Mouse (Mus musculus) hindbrain, embryonic 11.5 days (tissue): Measurements from ENCODE around the gene Trip6. TPM values are rescaled to one million over a fixed set of nuclear protein-coding genes. Genes with fewer than 3 reads are reported as not detected.

Experiments
- ATAC-seq: fragments of 200-750 bp; cut with Nextera tagmentation; 2 replicates; pipeline ENCODE4 v1.8.0; 2017; ENCODE audit warnings: mild to moderate bottlenecking, moderate TSS enrichment, moderate library complexity; ENCODE audit not compliant: low FRiP score
- DNase-seq: peaks from one replicate; pipeline ENCODE4 v3.0.0-alpha.2; 2015; ENCODE audit warnings: low spot score
- H3K27ac ChIP-seq: fragments of 300-500 bp; sonication (generic); 2 replicates; pipeline ENCODE4 v1.5.1; 2014; ENCODE audit warnings: mild to moderate bottlenecking, low read depth, low read length
- H3K27me3 ChIP-seq: fragments of 300-500 bp; sonication (generic); 2 replicates; pipeline ENCODE4 v1.6.1; 2014; ENCODE audit warnings: mild to moderate bottlenecking, low read length, moderate library complexity, mixed read lengths; ENCODE audit not compliant: control insufficient read depth, insufficient read depth
- H3K36me3 ChIP-seq: fragments of 300-500 bp; sonication (generic); 2 replicates; pipeline ENCODE4 v1.6.1; 2014; ENCODE audit warnings: mild to moderate bottlenecking, low read length, moderate library complexity, mixed read lengths; ENCODE audit not compliant: control insufficient read depth, insufficient read depth
- H3K4me1 ChIP-seq: fragments of 300-500 bp; sonication (generic); replicated peaks from 2 replicates; pipeline ENCODE4 v1.6.1; 2014; ENCODE audit warnings: low read length, mixed read lengths; ENCODE audit not compliant: control insufficient read depth, insufficient read depth
- H3K4me2 ChIP-seq: fragments of 300-500 bp; sonication (generic); replicated peaks from 2 replicates; pipeline ENCODE4 v1.6.1; 2014; ENCODE audit warnings: mild to moderate bottlenecking, low read depth, low read length
- H3K4me3 ChIP-seq: fragments of 300-500 bp; sonication (generic); 2 replicates; pipeline ENCODE4 v1.5.1; 2014; ENCODE audit warnings: low read depth, low read length
- H3K9ac ChIP-seq: fragments of 300-500 bp; sonication (generic); 2 replicates; pipeline ENCODE4 v1.6.1; 2014; ENCODE audit warnings: low read depth, low read length
- H3K9me3 ChIP-seq: fragments of 300-500 bp; sonication (generic); 2 replicates; pipeline ENCODE4 v1.6.1; 2016; ENCODE audit warnings: low read length; ENCODE audit not compliant: control insufficient read depth
- WGBS: fragments of 180-500 bp; shearing (Covaris S2); extraction: QIAGEN DNeasy Blood & Tissue Kit; methylation state at CpG from one replicate; pipeline ENCODE4 v1.1.7; 2014; 5-methylcytosine and 5-hydroxymethylcytosine counted together
- polyA plus RNA-seq: library from polyadenylated mRNA; unstranded; fragments of >200 nt; fragmentation: Nextera tagmentation; extraction: Ambion mirVana; gene quantifications from 2 replicates; pipeline ENCODE4 v1.2.1, GENCODE M21; 2014

Trip6 gene
- polyA plus RNA-seq, 1 experiment from 2014 or later, result 27.4 TPM

- no peak overlapping the region for H3K27ac ChIP-seq
- H3K27me3 ChIP-seq, result peaks cover 34% of the 10 kb centered on the region
- H3K4me1 ChIP-seq, result peaks cover 18% of the 10 kb centered on the region
- 22% methylated on average over 15 of the region's 15 CpGs for WGBS
- DNase-seq (peak; percentile 53), ATAC-seq (no peak)
- no peaks in the 10 kb centered on the region for H3K9me3 ChIP-seq
- no peak overlapping the region for H3K4me3 ChIP-seq
- H3K4me2 ChIP-seq, result no peak overlapping the region
- H3K36me3 ChIP-seq, result no peaks in the 10 kb centered on the region
- no peak overlapping the region for H3K9ac ChIP-seq
Observed at GRCm38 (mm10) chr5:137290677-137291076, 23.5 kb downstream of the Trip6 start.

DNA sequence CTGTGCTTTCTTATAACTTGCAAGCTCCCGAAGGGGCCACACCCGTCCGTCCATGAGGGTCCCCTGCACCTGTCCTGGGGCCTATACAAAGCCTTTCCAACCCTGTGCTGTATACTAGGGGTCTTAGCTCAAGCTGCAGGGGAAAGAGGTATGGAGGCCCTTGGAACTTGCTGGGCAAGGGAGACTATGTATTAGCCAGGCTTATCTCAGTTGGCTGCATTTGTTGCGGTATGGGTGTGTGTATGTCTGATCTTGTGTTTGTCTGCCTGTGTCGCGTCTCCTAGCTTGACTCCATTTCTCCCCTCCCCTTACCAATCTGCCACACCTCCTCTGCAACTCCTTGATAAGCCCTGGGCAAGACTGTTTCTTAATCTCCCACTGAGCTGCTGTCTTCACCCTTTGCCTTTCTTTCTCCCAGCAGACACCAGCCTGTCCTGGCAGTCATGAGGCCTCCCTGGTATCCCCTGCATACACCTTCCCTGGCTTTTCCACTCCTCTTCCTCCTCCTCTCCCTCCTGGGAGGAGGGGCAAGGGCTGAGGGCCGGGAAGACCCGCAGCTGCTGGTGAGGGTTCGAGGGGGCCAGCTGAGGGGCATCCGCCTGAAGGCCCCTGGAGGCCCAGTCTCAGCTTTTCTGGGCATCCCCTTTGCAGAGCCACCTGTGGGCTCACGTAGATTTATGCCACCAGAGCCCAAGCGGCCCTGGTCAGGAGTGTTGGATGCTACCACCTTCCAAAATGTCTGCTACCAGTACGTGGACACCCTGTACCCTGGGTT lies 24.4 kb downstream of the Trip6 start:
- Histone ChIP-seq H3K9ac (no peak overlapping the region), H3K27me3 (peaks cover 34% of the 10 kb centered on the region)

DNA sequence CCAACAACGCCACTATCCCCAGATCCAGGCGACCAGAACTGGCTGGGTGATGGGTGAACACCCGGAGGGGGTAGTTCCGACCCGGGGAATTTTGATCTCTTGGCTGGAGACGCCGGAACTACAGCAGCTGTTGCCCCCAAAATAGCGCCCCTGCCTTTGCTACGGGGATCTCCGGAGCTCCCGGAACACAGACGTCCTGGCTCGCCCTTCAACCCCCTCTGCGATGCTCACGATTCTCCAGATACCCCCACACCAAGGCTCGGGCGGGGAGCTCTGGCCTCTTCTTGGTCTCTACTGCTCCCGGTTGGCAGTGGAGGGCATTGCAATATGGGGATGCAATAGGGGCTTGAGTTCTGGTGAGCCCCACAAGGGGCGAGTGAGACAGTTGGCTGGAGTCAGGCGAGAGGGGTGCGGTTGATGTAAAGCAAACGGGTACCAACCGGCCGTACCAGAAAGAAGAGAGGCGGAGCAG lies 25.2 kb downstream of the Trip6 start:
- Histone ChIP-seq H3K27ac (no peak overlapping the region), H3K36me3 (no peaks in the 10 kb centered on the region), H3K4me3 (peak overlapping the region; percentile 42), H3K27me3 (peaks cover 34% of the 10 kb centered on the region), H3K4me1 (peaks cover 15% of the 10 kb centered on the region), H3K9ac (no peak overlapping the region), H3K9me3 (no peaks in the 10 kb centered on the region), H3K4me2 (peak overlapping the region; percentile 93)
- ATAC-seq, result no peak
- WGBS, result 3% methylated on average over 25 of the region's 25 CpGs
- peak; percentile 70 for DNase-seq

More for the DNA sequence above, 24.4 kb downstream of the Trip6 start:
- H3K4me3 ChIP-seq, result no peak overlapping the region
- H3K27ac ChIP-seq, result no peak overlapping the region
- ATAC-seq, result no peak
- H3K4me1 ChIP-seq, result peaks cover 17% of the 10 kb centered on the region
- DNase-seq, result no peak
- WGBS, result 48% methylated on average over 13 of the region's 13 CpGs
- H3K4me2 ChIP-seq, result no peak overlapping the region
- no peaks in the 10 kb centered on the region for H3K9me3 ChIP-seq
- no peaks in the 10 kb centered on the region for H3K36me3 ChIP-seq

DNA sequence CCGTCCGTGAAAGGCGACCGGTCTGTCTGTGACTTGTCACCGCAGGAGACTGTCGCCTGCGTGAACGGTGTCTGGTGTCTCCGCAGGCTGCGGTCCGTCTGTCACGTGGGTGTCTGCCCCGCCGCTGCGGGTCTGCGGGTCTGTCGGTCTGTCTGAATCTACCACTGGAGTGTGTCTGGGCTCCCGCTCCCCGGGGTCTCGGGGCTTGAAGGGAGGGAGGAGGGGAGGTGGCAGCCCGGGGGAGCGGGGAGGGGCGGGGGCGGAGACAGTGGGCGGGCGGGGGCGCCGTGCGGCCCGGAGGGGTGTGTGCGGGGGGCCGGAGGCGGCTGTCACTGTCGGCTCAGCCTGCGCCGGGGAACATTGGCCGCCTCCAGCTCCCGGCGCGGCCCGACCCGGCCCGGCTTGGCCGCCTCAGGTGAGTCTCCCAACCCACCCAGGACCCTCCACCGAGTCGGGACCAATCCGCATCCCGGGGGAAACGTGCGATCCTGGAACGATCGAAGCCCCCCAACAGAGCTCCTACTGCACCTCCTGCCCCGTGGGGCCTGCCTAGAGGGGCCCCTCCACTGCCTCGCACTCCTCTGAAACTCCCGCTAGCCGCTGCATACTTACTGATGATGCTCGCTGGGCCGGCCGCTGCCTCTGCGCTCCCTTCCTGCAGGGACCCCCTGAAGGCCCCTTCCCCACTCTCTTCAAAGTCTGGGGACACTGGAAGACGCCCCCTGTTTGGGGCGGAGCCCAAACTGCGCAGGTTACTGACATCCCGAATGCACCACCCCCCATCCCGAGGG lies 26.1 kb downstream of the Trip6 start:
- Histone ChIP-seq H3K9ac (peak overlapping the region; percentile 57), H3K4me3 (peak overlapping the region; percentile 42), H3K36me3 (no peaks in the 10 kb centered on the region), H3K27me3 (peaks cover 34% of the 10 kb centered on the region), H3K27ac (no peak overlapping the region), H3K9me3 (no peaks in the 10 kb centered on the region), H3K4me2 (peak overlapping the region; percentile 93), H3K4me1 (peaks cover 15% of the 10 kb centered on the region)
- WGBS, result under 1% methylated on average over 63 of the region's 65 CpGs
- DNase-seq, result peak; percentile 48
- 0 out of 2 replicates have a peak, but pooled peaks have one; percentile 24 for ATAC-seq

DNA sequence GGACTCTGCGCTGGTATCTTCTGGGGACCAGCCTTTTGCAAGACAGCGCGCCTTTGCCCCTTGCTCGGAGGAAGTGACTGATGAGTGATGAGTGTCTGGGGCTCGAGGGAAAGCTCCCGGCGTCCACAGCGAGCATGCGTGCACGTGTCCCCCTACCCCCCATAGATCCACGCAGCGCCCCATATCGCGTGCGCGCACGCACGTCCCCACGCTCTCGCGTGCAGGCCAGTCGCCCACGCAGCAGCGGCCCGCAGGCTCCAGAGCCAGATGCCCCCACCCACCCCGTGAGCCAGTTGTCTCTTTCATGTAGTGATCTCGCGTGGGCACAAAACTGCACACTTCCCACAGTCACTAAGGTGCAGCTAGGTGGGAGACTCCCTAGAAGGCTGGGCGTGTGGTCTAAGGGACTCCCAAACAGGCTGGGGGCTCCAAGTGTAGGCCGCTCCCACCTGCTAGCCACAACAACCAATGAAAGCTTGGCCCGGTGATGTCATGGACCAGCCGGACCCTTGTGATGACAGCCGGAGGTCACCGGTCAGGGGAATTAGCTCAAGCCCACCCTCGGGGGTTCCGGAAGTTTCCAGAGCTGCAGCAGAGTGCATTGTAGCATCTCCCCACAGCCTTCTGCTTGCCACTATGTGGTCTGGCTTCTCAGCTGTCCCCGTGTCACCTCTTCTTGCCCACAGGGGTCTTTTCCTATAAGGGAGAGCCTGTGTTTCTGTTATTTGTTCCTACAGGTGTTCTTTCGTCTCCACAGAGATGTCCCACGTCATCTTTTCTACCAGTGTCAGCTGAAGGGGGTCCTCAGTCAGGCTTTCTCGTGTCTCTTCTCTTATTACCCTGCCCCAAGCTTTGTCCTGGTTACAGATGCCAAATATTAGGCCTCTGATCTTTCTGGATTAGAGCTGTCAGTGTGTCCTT lies 26.9 kb downstream of the Trip6 start, which contains the start of gene Ache:
Ache (plus strand) TSS at position 488 of the 921 bp plus-strand sequence.
- peaks cover 34% of the 10 kb centered on the region for H3K27me3 ChIP-seq
- H3K4me2 ChIP-seq, result peak within 1 kb of the TSS; percentile 93
- peak within 1 kb of the TSS; percentile 57 for H3K9ac ChIP-seq
- H3K4me3 ChIP-seq, result peak within 1 kb of the TSS; percentile 42
- peak; percentile 69 for ATAC-seq
- no peaks in the 10 kb centered on the region for H3K36me3 ChIP-seq
- H3K27ac ChIP-seq, result peak within 1 kb of the TSS; percentile 47
- H3K9me3 ChIP-seq, result no peaks in the 10 kb centered on the region
- DNase-seq, result peak; percentile 68
- H3K4me1 ChIP-seq, result peaks cover 15% of the 10 kb centered on the region
- WGBS, result under 1% methylated on average over 40 of the region's 40 CpGs

DNA sequence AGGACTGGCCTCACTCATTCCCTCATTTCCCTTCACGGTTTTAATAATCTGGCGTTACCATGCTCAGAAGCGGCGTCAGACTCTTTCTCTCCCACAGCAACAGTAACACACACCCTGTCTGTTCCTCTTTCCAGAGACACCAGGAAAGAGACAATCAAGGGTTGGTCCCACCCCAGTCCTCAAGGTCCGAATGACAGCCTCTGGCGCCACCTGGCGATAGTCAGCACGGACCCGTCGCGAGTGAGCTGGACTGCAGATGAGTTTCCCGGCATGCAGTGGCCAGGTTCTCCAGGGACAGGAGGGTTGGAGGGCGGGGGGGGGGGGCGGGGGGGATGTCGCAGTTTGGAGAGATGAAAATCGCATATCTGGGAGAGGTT lies 27.6 kb downstream of the Trip6 start:
- peak overlapping the region; percentile 93 for H3K4me2 ChIP-seq
- H3K9ac ChIP-seq, result peak overlapping the region; percentile 53
- H3K27ac ChIP-seq, result no peak overlapping the region
- H3K4me1 ChIP-seq, result peaks cover 15% of the 10 kb centered on the region
- H3K27me3 ChIP-seq, result peaks cover 34% of the 10 kb centered on the region
- ATAC-seq, result peak; percentile 72
- no peaks in the 10 kb centered on the region for H3K36me3 ChIP-seq
- peak; percentile 93 for DNase-seq
- under 1% methylated on average over 16 of the region's 16 CpGs for WGBS
- no peaks in the 10 kb centered on the region for H3K9me3 ChIP-seq
- peak overlapping the region; percentile 38 for H3K4me3 ChIP-seq

GRCm38 (mm10) chr5:137285986-137286385 lies 28.2 kb downstream of the Trip6 start:
- no peak overlapping the region for H3K4me2 ChIP-seq
- H3K4me3 ChIP-seq, result no peak overlapping the region
- DNase-seq (no peak), ATAC-seq (no peak)
- no peaks in the 10 kb centered on the region for H3K36me3 ChIP-seq
- H3K27ac ChIP-seq, result no peak overlapping the region
- no peak overlapping the region for H3K9ac ChIP-seq
- WGBS, result 51% methylated on average over 7 of the region's 7 CpGs
- H3K27me3 ChIP-seq, result peaks cover 34% of the 10 kb centered on the region
- H3K9me3 ChIP-seq, result no peaks in the 10 kb centered on the region
- peaks cover 15% of the 10 kb centered on the region for H3K4me1 ChIP-seq

GRCm38 (mm10) chr5:137285045-137285444 lies 29.2 kb downstream of the Trip6 start:
- no peaks in the 10 kb centered on the region for H3K36me3 ChIP-seq
- H3K27me3 ChIP-seq, result peaks cover 28% of the 10 kb centered on the region
- peaks cover 15% of the 10 kb centered on the region for H3K4me1 ChIP-seq
- no peak overlapping the region for H3K27ac ChIP-seq
- no peak for ATAC-seq
- H3K9me3 ChIP-seq, result no peaks in the 10 kb centered on the region
- DNase-seq, result peak; percentile 51
- no peak overlapping the region for H3K4me3 ChIP-seq
- no peak overlapping the region for H3K9ac ChIP-seq
- H3K4me2 ChIP-seq, result no peak overlapping the region
- WGBS, result 60% methylated on average over 5 of the region's 5 CpGs
